Mouse (Mus musculus) CH12.LX (cell line): ENCODE data around the gene Tanc1. TPM values are rescaled to one million over a fixed set of nuclear protein-coding genes. Genes with fewer than 3 reads are reported as not detected.

Source experiments
- DNase-seq: peaks from one replicate; pipeline ENCODE4 v3.0.0-alpha.2; 2013; ENCODE audit errors: extremely low read depth
- H3K27ac ChIP-seq: 2 replicates; pipeline ENCODE4 v1.5.1; 2012; ENCODE audit warnings: low read depth, mild to moderate bottlenecking, control low read depth, moderate library complexity; ENCODE audit not compliant: insufficient read depth
- H3K27me3 ChIP-seq: replicated peaks from 2 replicates; pipeline ENCODE3; 2012; ENCODE audit warnings: inconsistent platforms
- H3K36me3 ChIP-seq, 2 experiments: replicated peaks in 1 of 2; 2 replicates each; pipeline versions ENCODE3 to v1.6.1; 2012; ENCODE audit warnings: inconsistent platforms in 1 of 2, low read length in 1 of 2, mild to moderate bottlenecking in 1 of 2, mixed read lengths in 1 of 2, moderate library complexity in 1 of 2; ENCODE audit not compliant: control insufficient read depth in 1 of 2, insufficient read depth in 1 of 2
- H3K4me1 ChIP-seq, 2 experiments: 2 replicates each; pipeline ENCODE4 v1.6.1; 2012; ENCODE audit warnings: inconsistent platforms in 1 of 2, moderate library complexity in 1 of 2; ENCODE audit not compliant: insufficient read depth in 2 of 2, control insufficient read depth in 1 of 2
- H3K4me2 ChIP-seq: 2 replicates; pipeline ENCODE4 v1.6.1; 2012; ENCODE audit warnings: low read depth, mild to moderate bottlenecking, control low read depth; ENCODE audit not compliant: poor library complexity, insufficient read depth, severe bottlenecking
- H3K4me3 ChIP-seq, 3 experiments: fragments of 150-350 bp in 1 of 3; sonication (generic) in 1 of 3; replicated peaks in 1 of 3; 2 replicates each; pipeline versions ENCODE3 to v1.5.1; 2011 to 2012; ENCODE audit warnings: low read depth in 2 of 3, low read length in 2 of 3, mild to moderate bottlenecking in 2 of 3, moderate library complexity in 2 of 3, control low read depth in 1 of 3, improper control_type of control experiment in 1 of 3, inconsistent platforms in 1 of 3, mixed read lengths in 1 of 3; ENCODE audit not compliant: poor library complexity in 1 of 3
- H3K79me2 ChIP-seq: replicated peaks from 2 replicates; pipeline ENCODE4 v1.6.1; 2012; ENCODE audit warnings: mild to moderate bottlenecking, moderate library complexity; ENCODE audit not compliant: control insufficient read depth, poor library complexity, insufficient read depth, severe bottlenecking; ENCODE audit errors: extremely low read depth
- H3K9ac ChIP-seq: 2 replicates; pipeline ENCODE4 v1.6.1; 2012; ENCODE audit warnings: low read depth, mild to moderate bottlenecking, control low read depth, moderate library complexity; ENCODE audit not compliant: insufficient read depth
- H3K9me3 ChIP-seq: replicated peaks from 2 replicates; pipeline ENCODE3; 2012; ENCODE audit warnings: low read length, inconsistent platforms, mixed read lengths
- BHLHE40 ChIP-seq: IDR thresholded peaks from 2 replicates; pipeline ENCODE4 v1.6.1; 2011; ENCODE audit warnings: mild to moderate bottlenecking, low read depth, low read length, improper control_type of control experiment
- CHD1 ChIP-seq: IDR thresholded peaks from 2 replicates; pipeline ENCODE4 v1.6.1; 2012; ENCODE audit warnings: low read depth, low read length, improper control_type of control experiment, inconsistent platforms
- CHD2 ChIP-seq: IDR thresholded peaks from 2 replicates; pipeline ENCODE4 v1.6.1; 2011; ENCODE audit warnings: low read length, improper control_type of control experiment
- ELF1 ChIP-seq: IDR thresholded peaks from 2 replicates; pipeline ENCODE4 v1.6.1; 2014; ENCODE audit warnings: low read depth, mild to moderate bottlenecking, inconsistent platforms, low read length, improper control_type of control experiment
- IRF4 ChIP-seq: IDR thresholded peaks from 2 replicates; pipeline ENCODE4 v1.6.1; 2014; ENCODE audit warnings: low read depth, mild to moderate bottlenecking, inconsistent platforms, low read length, improper control_type of control experiment
- JUN ChIP-seq: IDR thresholded peaks from 2 replicates; pipeline ENCODE4 v1.6.1; 2011; ENCODE audit warnings: low read depth, mild to moderate bottlenecking, low read length, improper control_type of control experiment, moderate library complexity; ENCODE audit not compliant: insufficient read depth
- JUND ChIP-seq: conservative IDR thresholded peaks from 2 replicates; pipeline ENCODE4 v1.6.1; 2011; ENCODE audit warnings: low read depth, low read length, improper control_type of control experiment
- MAX ChIP-seq: IDR thresholded peaks from 2 replicates; pipeline ENCODE4 v1.6.1; 2011; ENCODE audit warnings: low read length, improper control_type of control experiment
- MAZ ChIP-seq: IDR thresholded peaks from 2 replicates; pipeline ENCODE4 v1.6.1; 2012; ENCODE audit warnings: low read depth, mild to moderate bottlenecking, inconsistent platforms, low read length, improper control_type of control experiment, moderate library complexity
- MEF2A ChIP-seq: IDR thresholded peaks from 2 replicates; pipeline ENCODE4 v1.6.1; 2014; ENCODE audit warnings: low read depth, mild to moderate bottlenecking, inconsistent platforms, low read length, improper control_type of control experiment, borderline replicate concordance
- MXI1 ChIP-seq: IDR thresholded peaks from 2 replicates; pipeline ENCODE4 v1.6.1; 2011; ENCODE audit warnings: mild to moderate bottlenecking, low read depth, low read length, improper control_type of control experiment
- TBP ChIP-seq: conservative IDR thresholded peaks from 2 replicates; pipeline ENCODE4 v1.6.1; 2011; ENCODE audit warnings: low read depth, low read length, improper control_type of control experiment
- ZC3H11A ChIP-seq: IDR thresholded peaks from 2 replicates; pipeline ENCODE4 v1.6.1; 2012; ENCODE audit warnings: low read depth, mild to moderate bottlenecking, inconsistent platforms, low read length, improper control_type of control experiment
- ZKSCAN1 ChIP-seq: IDR thresholded peaks from 2 replicates; pipeline ENCODE4 v1.6.1; 2012; ENCODE audit warnings: low read depth, inconsistent platforms, low read length, improper control_type of control experiment, borderline replicate concordance
- ZMIZ1 ChIP-seq: IDR thresholded peaks from 2 replicates; pipeline ENCODE4 v1.6.1; 2012; ENCODE audit warnings: low read depth, mild to moderate bottlenecking, inconsistent platforms, low read length, improper control_type of control experiment
- dilution Hi-C: fragments of 300-500 bp; cut with MboI; formaldehyde crosslinking; loops from 2 replicates; pipeline ENCODE4 v1.14.3; 2020; ENCODE audit warnings: low sequenced_read_pairs; ENCODE audit not compliant: extremely low pct_unique_long_range_greater_than_20kb, extremely low pct_ligation_motif_present
- in situ Hi-C: fragments of 300-500 bp; cut with MboI; formaldehyde crosslinking; loops from 3 replicates; pipeline ENCODE4 v1.14.3; 2019; ENCODE audit warnings: low sequenced_read_pairs, low pct_ligation_motif_present, low pct_unique_long_range_greater_than_20kb, mixed read lengths
- polyA plus RNA-seq: library from polyadenylated mRNA; unstranded; fragments of >175 nt; gene quantifications from 2 replicates; pipeline ENCODE4 v1.2.1, GENCODE M21; 2012; ENCODE audit warnings: low read depth; ENCODE audit not compliant: insufficient read length
- total RNA-seq, 2 experiments: library from RNA; depleted of rRNA; stranded (reverse); fragments of 300-350 nt in 1 of 2; fragments of >200 nt in 1 of 2; gene quantifications; 2 replicates each; pipeline ENCODE4 v1.2.3; 2012 to 2014

Tanc1 gene
- total and polyA plus RNA-seq, 3 experiments: 0.08 to 0.21 (median 0.08) TPM

- dilution Hi-C loops (no loop called here), in situ Hi-C loops (no loop called here)
- Histone ChIP-seq H3K4me3 (no peak overlapping the region), H3K9ac (no peak overlapping the region), H3K4me1 (peaks cover 0 to 2% of the 10 kb centered on the region in 2 experiments; a peak in 1 of 4 replicates), H3K27me3 (no peaks in the 10 kb centered on the region), H3K4me2 (no peak overlapping the region), H3K79me2 (no peaks in the 10 kb centered on the region), H3K36me3 (no peaks in the 10 kb centered on the region), H3K9me3 (no peaks in the 10 kb centered on the region), H3K27ac (no peak overlapping the region)
- no peak for TF ChIP-seq BHLHE40
- no peak for DNase-seq
Measured at GRCm38 (mm10) chr2:59769385-59769735, 157.5 kb downstream of the Tanc1 start.

GRCm38 (mm10) chr2:59771708-59772107, 159.9 kb downstream of the Tanc1 start:
- in situ Hi-C loops: no loop called here
- no peak overlapping the region for H3K27ac ChIP-seq
- no peaks in the 10 kb centered on the region for H3K79me2 ChIP-seq
- no peaks in the 10 kb centered on the region for H3K27me3 ChIP-seq
- peaks cover 0 to 2% of the 10 kb centered on the region in 2 experiments; a peak in 1 of 4 replicates for H3K4me1 ChIP-seq
- H3K36me3 ChIP-seq: no peaks in the 10 kb centered on the region
- no peak overlapping the region for H3K4me2 ChIP-seq
- H3K9ac ChIP-seq: no peak overlapping the region
- no peak for DNase-seq
- no peak for TF ChIP-seq JUND
- TF ChIP-seq ZC3H11A: no peak
- TF ChIP-seq ZKSCAN1: no peak
- TF ChIP-seq MAX: no peak
- no peak for TF ChIP-seq MEF2A
- TF ChIP-seq ZMIZ1: no peak
- TF ChIP-seq, all 38 proteins: peak for 0
- no peaks in the 10 kb centered on the region for H3K9me3 ChIP-seq
- H3K4me3 ChIP-seq: no peak overlapping the region
- dilution Hi-C loops: no loop called here

- Histone ChIP-seq H3K4me1 (peaks cover 0 to 2% of the 10 kb centered on the region in 2 experiments; a peak in 1 of 4 replicates), H3K4me3 (no peak overlapping the region), H3K4me2 (no peak overlapping the region), H3K36me3 (no peaks in the 10 kb centered on the region), H3K9ac (no peak overlapping the region), H3K79me2 (no peaks in the 10 kb centered on the region), H3K9me3 (no peaks in the 10 kb centered on the region), H3K27ac (no peak overlapping the region), H3K27me3 (no peaks in the 10 kb centered on the region)
- dilution Hi-C loops (no loop called here), in situ Hi-C loops (no loop called here)
- no peak for DNase-seq
- no peak for TF ChIP-seq JUN
- TF ChIP-seq MAZ: no peak
- TF ChIP-seq CHD1: no peak
- no peak for TF ChIP-seq MXI1
- no peak for TF ChIP-seq CHD2
- no peak for TF ChIP-seq ELF1
- no peak for TF ChIP-seq IRF4
- no peak for TF ChIP-seq TBP
Measured at GRCm38 (mm10) chr2:59772261-59772683, 160.4 kb downstream of the Tanc1 start.
